Mouse (Mus musculus): ENCODE data around the gene Gpr108.

Gpr108 gene

DNA sequence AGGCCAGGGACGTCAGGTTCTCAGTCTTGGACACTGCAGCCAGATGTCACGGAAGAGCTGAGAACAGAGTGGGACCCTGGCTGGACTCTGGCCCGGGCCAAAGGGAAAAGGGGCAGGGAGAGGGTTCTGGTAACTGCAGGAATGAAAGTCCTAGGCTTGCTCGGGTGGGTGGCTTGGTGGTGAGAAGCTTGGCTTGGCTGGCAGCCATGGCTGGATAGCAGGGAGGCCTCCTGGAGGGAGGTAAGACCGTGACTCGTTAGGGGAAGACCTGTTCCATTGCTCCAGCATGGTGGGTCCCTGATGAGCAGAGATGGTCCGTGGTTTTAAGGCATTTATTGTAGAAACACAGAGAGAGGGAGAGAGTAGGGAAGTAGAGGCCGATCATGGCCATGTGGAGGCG, 23.1 kb upstream of the Gpr108 start:
- no peak for DNase-seq (ENCODE audit: low read depth, low spot score)

DNA sequence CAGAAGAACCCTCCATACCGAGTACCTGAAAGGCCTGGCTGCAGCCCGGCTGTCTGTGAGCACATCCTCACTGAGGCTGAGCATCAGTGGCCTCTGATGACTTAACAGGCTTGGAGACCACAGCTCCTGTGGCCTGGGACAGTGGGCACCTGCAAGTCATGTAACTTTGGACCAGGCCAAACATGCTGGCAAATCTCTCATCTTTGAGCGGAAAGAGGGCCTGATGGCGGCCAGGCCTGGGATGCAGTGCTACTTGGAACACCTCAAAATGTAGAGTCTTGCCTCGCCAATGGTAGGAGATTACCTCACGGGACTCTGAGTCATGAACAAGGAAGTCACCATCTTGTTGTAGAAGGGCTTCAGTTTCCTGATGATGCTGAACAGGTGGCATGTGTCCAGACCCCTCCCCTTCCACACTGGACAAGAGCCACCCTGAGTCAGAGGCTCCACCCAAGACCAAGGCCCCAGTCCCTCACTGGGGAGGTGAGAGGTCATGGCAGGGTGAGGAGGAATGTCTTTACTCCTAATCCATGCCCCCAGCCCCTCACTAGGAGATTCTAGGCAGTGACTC, 19.4 kb upstream of the Gpr108 start:
- DNase-seq (ENCODE audit: low read depth, low spot score): no peak

DNA sequence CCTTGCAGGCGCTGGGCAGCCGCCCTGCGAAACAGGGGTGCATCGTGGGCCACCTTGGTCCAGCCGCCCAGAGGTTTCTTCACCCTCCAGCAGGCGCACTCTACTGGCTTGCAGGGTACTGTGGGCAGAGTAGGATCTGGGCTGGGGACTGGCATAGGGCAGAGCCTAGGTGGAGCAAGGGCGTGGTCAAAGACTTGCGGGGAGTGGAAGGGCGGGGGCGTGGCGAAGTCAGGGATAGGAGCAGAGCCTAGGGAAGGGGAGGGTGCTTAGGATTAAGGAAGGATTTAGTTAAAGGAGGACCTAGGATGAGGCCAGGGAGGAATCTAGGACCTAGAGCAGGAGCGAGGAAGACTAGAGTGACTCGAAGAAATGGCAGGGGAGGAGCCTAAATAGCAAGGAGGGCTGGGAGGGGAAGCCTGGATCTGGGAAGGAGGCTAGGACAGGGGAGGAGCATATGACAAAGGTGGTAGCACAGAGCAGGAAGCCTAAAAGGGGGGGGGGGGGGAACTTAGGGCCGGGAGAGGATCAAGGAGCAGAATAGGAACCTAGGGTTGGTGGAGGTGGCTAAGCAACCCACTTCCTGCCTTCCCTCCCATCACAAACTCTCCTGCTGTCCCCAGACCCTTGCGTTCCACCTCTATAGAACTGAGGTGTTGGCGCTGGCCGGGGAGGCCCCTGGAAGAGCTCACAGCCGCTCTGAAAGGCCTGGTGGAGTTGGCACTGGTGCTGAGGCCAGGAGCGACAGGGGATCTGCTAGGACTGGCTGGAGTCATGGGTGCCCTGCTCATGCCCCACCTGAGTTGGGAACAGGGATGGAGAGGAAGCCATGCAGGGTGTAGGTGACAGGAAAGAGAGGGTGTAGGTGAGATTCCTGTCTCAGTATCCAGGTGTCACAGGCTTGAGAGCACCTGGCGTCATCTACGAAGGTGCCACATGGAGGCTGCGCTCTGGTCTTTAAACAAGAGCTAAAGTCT, 17.0 kb upstream of the Gpr108 start:
- DNase-seq (ENCODE audit: low read depth, low spot score): no peak

DNA sequence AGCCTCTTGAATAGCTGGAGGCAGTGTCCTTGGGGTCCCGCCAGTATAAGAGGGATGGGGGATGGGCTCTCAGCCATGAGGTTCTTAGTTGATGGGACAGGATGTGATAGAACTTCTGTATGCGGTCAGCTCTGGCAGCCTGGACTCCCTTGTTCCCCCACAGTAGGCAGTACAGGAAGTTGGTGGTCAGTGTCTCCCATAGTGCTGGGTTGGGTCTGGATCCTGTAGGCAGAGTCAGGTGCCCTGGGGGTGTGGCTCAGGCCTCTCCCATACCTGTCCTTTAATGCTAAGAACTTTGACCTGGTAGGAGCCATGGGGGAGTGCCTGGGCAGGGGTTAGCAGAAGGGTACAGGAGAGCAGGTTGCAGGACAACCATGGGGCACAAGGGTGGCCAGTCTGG, 15.9 kb upstream of the Gpr108 start:
- no peak for DNase-seq (ENCODE audit: low read depth, low spot score)

DNA sequence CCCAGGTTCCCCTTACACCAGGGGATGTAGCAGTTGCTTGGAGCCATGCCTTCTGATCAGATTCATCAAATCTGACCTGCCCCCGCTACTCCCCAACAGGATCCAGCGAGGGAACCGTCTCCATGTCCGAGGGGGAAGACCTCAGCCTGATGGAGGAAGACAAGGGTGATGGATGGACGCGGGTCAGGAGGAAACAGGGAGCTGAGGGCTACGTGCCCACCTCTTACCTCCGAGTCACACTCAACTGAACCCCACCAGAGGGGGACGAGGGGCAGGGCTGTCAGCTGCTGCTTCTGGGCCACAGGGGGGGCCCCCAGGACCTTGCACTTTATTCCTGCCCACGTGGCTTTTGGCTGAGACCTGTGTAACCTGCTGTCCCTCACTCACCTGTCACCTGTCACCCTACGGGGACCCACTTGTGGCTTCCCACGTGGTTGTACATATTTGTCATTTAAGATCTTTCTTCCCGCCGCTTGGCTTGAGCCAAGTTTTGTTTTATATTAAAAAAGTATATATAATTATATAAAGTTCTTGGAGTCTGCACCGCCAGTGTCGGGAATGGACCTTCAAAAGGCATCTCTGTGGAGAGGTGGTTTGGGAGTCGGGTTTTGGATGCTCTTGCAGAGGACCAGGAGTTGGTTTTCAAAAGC, 14.8 kb upstream of the Gpr108 start:
- no peak for DNase-seq (ENCODE audit: low read depth, low spot score)

DNA sequence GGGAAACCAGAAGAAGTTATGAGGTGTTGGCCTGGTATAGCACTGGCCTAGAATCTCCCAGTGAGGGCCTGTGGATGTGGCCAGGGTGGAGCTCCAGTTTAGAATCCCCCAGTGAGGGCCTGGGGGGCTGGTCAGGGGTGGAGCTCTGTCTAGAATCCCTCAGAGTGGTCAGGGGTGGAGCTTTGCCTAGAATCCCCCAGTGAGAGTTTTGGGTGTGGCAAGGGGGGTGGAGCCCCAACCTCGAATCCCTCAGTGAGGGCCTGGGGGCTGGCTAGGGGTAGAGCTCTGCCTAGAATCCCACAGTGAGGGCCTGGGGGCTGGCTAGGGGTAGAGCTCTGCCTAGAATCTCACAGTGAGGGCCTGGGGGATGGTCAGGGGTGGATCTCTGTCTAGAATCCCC, 13.6 kb upstream of the Gpr108 start:
- no peak for DNase-seq (ENCODE audit: low read depth, low spot score)

DNA sequence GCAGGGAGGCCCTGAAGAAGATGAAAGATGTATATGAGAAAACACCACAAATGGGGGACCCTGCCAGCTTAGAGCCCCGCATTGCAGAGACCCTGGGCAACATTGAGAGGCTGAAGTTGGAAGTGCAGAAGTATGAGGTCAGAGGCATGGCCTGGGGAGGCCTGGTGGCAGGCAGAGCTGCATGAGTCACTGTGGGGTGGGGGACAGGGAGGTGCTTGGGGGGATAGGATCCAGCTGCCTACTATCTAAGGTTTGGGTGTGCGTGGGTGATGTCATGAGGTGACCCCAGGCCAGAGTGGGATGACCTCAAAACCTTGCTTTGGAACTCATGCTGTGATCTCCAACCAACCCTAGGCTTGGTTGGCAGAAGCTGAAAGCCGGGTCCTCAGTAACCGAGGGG, 13.0 kb upstream of the Gpr108 start:
- DNase-seq (ENCODE audit: low read depth, low spot score): no peak

DNA sequence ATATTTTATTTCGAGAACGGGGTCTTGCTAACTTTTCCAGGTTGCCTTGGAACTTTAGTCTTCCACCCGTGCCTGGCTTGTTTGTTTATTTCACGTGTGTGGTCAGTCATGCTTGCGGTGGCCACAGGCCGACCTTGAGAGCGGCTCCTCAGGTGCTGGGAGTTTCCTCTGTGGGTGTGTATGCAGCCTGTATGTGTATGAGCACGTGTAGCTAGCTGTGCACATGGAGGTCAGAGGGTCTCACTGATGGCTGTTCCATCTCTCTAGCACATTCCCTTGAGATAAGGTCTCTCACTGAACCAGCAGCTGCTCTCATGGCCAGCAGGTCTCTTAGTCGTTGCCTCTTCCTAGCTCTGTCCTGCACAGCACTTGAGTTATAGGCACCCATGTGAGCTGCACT, 12.1 kb upstream of the Gpr108 start:
- no peak for DNase-seq (ENCODE audit: low read depth, low spot score)

DNA sequence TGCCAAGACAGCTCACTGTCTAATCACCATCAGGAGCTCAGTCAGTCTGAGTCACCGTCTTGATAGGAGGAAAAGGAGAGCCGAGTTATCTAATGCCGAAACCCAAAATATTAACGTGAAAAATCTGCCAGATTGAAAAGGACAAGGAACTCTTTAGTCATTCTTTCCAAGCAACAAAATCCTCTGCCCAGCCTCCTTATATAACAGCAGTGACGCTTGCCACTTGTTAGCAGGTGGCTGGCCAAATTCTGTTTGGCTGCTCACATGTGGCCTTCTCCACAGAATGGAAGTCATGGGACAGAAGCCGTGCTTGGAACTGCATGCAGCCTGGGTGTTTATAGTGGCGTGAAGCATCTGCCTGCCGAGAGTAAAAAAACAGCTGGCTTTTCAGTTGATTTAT, 11.5 kb upstream of the Gpr108 start:
- no peak for DNase-seq (ENCODE audit: low read depth, low spot score)

DNA sequence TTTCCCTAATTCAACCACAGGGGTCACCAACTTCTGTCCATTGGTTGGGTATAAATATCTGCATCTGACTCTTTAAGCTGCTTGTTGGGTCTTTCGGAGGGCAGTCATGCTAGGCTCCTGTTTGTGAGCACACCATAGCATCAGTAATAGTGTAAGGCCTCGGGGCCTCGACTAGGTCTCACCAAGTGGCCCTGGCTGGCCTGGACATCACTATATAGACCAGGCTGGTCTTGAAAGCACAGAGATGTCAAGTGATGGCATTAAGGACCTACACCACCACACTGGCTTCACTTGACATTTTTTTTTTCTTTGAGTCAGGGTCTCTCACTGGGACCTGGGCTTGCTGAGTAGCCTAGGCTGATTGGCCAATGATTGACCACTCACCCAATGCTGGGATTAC, 9.9 kb upstream of the Gpr108 start:
- DNase-seq (ENCODE audit: low read depth, low spot score): no peak

DNA sequence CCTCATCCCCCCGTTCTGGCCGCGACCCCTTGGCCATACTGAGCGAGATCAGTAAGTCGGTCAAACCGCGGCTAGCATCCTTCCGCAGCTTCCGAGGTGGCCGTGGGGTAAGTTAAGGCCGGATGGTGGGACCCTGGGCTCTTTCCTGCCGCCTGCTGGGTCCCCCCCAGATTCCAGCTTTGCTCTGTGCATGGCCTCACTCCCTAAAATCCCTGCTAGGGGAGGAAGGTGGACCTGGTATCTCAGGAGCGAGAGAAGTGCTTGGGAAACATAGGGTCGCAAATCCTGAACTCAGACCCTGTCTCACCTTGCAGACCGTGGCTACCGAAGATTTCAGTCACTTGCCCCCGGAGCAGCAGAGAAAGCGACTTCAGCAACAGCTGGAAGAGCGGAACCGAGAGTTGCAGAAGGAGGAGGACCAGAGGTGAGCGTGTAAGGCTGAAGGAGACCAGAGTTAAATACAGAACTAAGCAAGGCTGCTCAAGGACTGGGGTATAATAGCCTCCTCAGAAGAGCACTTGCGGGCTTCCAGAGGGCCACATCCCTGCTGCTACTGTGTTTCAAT, 8.8 kb upstream of the Gpr108 start:
- no peak for DNase-seq (ENCODE audit: low read depth, low spot score)

DNA sequence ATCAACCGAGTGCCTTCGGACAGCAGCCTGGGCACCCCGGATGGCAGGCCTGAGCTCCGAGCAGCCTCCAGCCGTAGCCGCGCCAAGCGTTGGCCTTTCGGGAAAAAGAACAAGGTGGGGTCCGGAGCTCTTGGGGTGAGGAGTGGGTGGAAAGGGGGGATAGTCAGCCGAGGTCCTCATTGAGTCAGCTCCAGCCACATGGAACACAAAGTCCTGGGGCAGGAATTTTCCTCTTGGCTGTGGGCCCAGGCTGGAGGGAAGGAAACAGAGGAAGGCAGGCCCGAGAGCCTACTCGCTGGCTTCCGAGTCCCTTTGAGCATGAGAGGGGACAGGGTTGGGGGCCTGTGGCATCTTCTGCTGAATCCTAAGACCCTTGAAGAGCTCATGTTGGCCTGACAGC, 7.1 kb upstream of the Gpr108 start:
- DNase-seq (ENCODE audit: low read depth, low spot score): no peak

DNA sequence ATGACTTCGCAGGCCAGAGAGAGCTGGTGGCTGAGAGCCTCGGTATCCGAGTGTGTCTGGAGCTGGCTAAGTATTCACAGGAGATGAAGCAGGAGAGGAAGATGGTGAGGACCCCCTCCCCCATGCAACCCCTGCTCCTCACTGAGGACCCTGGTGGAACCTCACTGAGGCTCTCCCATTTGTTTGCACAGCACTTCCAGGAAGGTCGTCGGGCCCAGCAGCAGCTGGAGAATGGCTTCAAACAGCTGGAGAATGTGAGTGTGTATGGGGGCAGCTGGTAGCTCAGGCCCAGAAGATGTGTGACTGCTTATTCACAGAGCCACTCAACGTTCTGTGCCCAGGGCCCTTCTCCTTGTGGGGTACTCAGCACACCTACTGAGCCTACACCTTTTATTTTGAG, 5.1 kb upstream of the Gpr108 start:
- DNase-seq (ENCODE audit: low read depth, low spot score): no peak

DNA sequence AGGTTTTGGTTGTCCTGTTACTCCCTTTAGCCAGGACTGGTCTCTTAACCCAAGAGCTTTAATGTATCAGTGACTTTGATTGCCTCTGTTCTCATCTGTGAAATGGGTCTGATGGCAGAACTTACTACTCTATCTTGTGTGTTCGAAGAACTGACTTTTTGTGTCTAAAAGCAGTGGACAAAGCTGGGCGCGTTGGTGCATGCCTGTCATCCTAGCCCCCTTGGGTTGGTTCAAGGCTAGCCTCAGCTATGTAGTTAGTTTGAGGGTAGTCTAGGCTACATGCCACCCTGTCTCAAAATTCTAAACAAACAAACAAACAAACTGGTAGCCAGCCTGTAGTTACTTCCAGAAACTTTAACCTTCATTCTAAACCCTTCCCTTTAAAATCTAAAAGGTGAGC, 3.2 kb upstream of the Gpr108 start:
- DNase-seq (ENCODE audit: low read depth, low spot score): no peak

DNA sequence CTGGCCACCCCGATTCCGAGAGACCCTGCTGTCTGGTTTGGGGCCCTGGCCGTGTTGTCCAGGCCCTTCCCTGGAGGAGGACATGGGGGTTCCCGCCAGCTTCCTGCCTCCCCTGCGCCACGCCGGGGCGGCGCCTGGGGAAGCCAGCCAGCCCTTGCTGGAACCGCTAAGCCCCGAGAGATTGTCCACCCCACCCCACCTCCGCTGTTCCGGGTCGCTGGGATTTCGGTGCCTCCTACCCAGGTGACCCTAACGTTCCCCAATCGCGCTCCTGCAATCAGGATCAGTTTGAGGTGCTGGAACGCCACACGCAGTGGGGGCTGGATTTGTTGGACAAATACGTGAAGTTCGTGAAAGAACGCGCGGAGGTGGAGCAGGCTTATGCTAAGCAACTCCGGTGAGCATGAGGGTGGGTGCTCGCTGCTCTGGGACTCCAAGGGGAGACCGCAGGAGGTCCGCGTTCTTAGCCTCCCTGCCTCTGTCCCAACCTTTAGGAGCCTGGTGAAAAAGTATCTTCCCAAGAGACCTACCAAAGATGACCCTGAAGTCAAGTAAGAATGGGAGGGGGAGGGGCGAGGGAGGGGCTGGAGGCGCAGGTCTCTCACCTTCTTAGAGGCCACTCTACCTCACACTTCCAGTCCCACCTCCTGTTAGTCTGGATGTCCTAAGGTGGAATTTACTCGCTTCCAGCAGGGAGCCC, 2.4 kb upstream of the Gpr108 start:
- DNase-seq (ENCODE audit: low read depth, low spot score): no peak

DNA sequence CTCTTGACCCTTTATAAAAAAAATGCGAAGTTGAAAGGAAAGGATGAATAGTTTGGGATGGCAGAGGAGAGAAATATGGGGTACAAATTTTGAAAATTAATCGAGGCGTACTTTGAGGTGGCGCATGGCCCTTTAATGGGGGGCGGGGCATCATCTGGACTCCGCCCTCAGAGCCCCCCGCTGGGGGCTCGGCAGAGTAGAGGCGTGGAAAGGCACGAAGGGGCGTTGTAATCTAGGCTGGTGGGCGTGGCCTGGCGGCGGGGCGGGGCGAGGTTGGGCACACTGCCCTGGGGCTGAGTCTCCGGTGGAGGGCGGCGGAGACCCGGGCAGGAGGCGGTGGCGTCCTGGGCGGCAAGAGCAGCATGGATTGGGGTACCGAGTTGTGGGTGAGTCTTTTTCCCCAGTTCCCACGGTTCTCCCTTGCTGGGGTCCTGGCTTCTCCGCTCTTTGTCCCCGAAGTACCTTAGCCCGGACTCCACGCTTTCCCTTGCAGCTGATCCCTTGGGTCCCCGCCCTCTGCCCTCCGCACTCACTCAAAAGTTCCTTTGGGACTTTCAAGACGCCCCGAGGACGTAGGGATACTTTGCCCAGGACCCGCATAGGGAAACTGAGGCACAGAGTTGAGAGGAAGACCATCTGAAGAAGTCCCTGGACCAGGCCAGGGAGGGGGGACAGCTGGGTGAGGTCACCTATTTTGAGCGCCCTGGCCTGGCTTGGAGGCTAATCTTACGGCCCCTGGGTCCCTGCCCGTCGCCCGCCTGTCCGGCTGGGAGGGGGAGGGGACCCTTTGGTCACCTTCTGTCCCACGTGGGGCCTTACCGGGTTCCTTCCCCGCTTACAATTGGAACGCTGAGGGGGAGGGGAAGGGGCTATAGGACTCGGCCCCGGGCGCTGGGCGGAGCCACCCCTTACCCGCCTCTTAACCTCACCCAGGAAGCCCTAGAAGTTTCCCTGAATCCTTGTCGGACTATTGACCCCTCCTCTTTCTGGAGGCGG, 1.2 kb upstream of the Gpr108 start, which contains the start of gene Trip10:
Gene Trip10, plus strand, starts transcription at position 270 of the 996 bp plus-strand sequence.
- no peak for DNase-seq (ENCODE audit: low read depth, low spot score)

DNA sequence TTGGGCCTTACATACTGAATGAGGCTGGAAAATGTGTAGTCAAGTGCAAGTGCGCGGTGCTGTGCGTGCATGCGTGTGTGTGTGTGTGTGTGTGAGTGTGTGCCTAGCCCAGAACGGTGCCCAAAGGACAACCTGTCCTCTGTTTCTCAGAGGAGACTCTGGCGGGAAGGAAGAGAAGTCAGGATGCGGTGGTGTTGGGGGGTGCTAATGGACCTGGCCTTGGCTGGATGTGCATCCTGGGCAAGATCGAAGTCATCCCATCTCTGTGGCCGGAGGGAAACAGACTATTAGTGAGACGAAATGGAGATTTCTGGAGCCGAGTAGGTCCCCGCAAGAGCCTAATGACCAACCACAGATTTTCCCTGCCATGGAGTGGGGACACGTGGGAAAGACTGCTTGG, 525 bp upstream of the Gpr108 start:
- no peak for DNase-seq (ENCODE audit: low read depth, low spot score)

DNA sequence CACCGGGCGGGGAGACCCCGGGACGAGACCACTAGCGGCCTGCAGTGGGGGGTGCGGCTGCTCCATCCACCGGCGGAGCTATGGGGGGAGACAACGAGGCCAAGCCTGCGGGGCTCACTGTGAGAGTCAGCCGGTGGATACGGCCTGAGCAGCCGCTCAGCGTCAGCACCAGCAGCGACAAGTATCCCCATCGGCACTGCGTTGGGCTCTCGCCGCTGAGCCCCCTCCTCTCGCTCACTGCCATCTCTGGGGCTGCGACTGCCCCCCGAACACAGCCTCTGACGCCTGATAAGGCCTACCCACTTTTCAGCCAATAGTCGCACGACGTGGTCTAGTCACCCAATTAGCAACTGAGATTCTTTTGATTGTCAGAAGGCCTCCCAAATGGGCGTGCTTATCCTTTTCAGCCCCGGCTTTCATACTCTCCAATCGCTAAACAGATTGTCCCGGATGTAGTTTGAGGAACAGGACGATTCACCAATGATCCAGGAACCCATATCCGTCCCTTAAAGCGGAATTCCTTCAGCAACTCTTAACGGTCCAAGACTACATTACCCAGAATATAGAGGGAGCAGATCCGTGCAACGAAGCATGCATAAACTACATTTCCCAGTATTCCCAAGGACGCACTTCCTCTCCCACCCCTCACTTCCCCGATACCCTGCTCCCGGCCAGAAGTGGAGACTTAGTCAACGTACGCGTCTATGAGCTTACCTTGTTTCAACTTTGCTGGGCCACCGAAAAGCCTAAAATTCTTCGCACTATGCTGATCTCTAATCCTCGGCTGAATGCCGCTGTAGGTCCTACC, 649 bp downstream of the Gpr108 start:
- DNase-seq (ENCODE audit: low read depth, low spot score): peak; percentile 92

DNA sequence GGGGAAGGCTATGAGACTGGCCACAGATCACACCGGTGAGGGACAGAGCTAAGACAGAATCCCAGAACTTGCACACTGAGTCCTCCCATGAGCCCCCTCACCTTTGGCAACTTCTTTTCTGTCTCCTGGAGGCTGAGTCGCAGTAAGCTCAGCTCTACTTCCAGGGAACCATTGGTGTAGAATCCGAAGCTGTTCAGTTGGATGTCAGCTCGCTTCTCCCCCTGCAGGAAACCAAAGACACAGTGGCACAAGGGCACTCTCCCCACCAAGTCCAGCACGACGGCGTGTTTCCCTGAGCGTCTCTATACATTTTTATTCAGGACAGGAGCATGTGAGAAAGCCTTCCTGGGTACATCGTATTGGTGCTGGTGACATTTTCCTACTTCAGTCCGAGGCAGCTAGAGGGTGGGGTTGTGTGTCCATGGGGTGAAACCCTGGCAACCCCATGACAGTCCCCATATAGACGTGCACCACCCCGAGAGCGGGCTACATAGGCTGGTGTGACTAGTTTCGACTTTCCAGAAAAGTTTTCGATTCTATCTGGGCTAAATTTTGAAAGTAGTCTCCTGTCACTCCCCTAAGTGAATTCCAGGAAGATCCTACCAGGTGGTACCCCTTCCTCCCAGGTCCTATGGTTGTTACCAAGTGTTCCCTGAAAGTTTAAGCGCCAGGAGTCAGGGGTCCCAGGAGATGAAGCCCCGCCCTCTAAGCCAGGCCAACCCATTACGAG, 1.4 kb downstream of the Gpr108 start:
- DNase-seq (ENCODE audit: low read depth, low spot score): no peak
